Mouse (Mus musculus): ENCODE results near the gene Tmed4. TPM values are rescaled to one million over a fixed set of nuclear protein-coding genes. Genes with fewer than 3 reads are reported as not detected.

The Tmed4 gene
- total and polyA plus RNA-seq, 3 experiments, result 60.9 to 66.5 TPM; not detected in 1

DNA sequence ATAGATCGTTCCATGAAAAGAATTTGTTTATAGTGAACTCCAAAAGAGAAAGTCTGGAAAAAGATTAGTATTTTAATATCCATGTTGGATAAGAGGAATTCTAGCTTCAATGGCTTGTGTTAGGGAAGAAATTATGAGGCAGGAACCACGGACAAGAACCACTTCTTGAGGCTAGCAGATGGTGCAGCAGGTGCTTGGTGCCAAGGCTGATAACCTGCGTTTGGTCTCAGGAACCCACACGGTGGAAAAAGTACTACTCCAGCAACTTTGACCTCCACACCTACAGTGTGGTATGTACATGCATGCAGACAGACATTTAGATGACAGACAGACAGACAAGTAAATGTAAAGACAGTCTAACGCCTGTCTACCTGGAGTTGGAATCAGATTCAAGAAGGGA is 43.9 kb upstream of the Tmed4 start:
- Histone ChIP-seq H3K27ac (ENCODE audit: control insufficient read depth, low read depth, low read length) (no peak overlapping the region), H3K36me3 (ENCODE audit: control insufficient read depth in 1 of 2, insufficient read depth in 2 of 2, low read length in 2 of 2) (peaks cover 15 to 26% of the 10 kb centered on the region in 2 experiments), H3K9me3 (replicated peaks; ENCODE audit: insufficient read depth, low read length) (no peaks in the 10 kb centered on the region), H3K4me3 (ENCODE audit: control insufficient read depth in 1 of 2, insufficient read depth in 1 of 2, low read depth in 2 of 2, low read length in 2 of 2) (no peak overlapping the region), H3K27me3 (ENCODE audit: control insufficient read depth in 1 of 2, insufficient read depth in 2 of 2, low read length in 2 of 2) (no peaks in the 10 kb centered on the region), H3K4me1 (ENCODE audit: control insufficient read depth in 1 of 2, insufficient read depth in 2 of 2, low read length in 2 of 2) (peaks cover 0 to 3% of the 10 kb centered on the region in 2 experiments; a peak in 2 of 4 replicates), H3K9ac (ENCODE audit: control insufficient read depth, low read depth, low read length, poor library complexity, severe bottlenecking) (no peak overlapping the region), H3K79me2 (ENCODE audit: control insufficient read depth, insufficient read depth, low read length, poor library complexity) (no peaks in the 10 kb centered on the region)
- no peak for DNase-seq (ENCODE audit: low read depth, low spot score)
- TF ChIP-seq ZKSCAN1 (IDR thresholded peaks at IDR 0.05; ENCODE audit: low read depth, low read length) (no peak), HCFC1 (IDR thresholded peaks at IDR 0.05; ENCODE audit: low read depth, low read length) (no peak), MAFK (IDR thresholded peaks at IDR 0.05; ENCODE audit: borderline replicate concordance, low read depth, low read length) (no peak), TBP (IDR thresholded peaks at IDR 0.05; ENCODE audit: low read depth, low read length) (no peak), SIN3A (IDR thresholded peaks at IDR 0.05; ENCODE audit: low read length) (no peak), USF2 (IDR thresholded peaks at IDR 0.05; ENCODE audit: borderline replicate concordance in 1 of 2, insufficient read depth in 1 of 2, low read depth in 1 of 2, low read length in 2 of 2) (no peak), POLR2AphosphoS2 (IDR thresholded peaks at IDR 0.05; ENCODE audit: low read length) (no peak), MAX (IDR thresholded peaks at IDR 0.05; ENCODE audit: low read length) (no peak), MAZ (IDR thresholded peaks at IDR 0.05; ENCODE audit: low read depth, low read length) (no peak), E2F4 (IDR thresholded peaks at IDR 0.05; ENCODE audit: borderline replicate concordance, low read depth, low read length) (no peak), POLR2A (IDR thresholded peaks at IDR 0.05; ENCODE audit: control insufficient read depth in 1 of 2, insufficient read depth in 1 of 2, low read depth in 1 of 2, low read length in 2 of 2, poor library complexity in 1 of 2) (no peak), MYB (IDR thresholded peaks at IDR 0.05; ENCODE audit: low read depth, low read length) (no peak), RAD21 (IDR thresholded peaks at IDR 0.05; ENCODE audit: low read depth, low read length) (no peak), GATA1 (IDR thresholded peaks at IDR 0.05; ENCODE audit: low read depth, low read length) (no peak), NELFE (IDR thresholded peaks at IDR 0.05; ENCODE audit: low read depth, low read length) (no peak), TCF12 (IDR thresholded peaks at IDR 0.05; ENCODE audit: low read depth, low read length) (no peak), RCOR1 (IDR thresholded peaks at IDR 0.05; ENCODE audit: low read depth, low read length) (no peak), ETS1 (IDR thresholded peaks at IDR 0.05; ENCODE audit: low read depth, low read length) (no peak)

DNA sequence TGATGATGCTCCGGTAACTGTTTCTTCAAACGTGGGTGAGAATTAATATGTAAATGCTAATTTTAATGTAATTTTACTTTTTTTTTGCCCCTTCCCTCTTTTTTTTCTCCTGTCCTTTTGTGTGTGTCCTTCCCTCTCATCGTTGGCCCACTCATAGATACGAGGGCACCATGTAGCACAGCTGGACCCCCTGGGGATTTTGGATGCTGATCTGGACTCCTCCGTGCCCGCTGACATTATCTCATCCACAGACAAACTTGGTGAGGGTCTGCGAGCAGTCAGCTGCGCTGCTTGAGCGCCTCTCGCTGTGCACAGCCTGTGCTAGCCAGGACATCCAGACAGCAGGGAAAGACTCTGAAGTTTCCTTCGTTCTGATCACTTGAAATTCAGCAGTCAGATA is 42.2 kb upstream of the Tmed4 start:
- Histone ChIP-seq H3K79me2 (ENCODE audit: control insufficient read depth, insufficient read depth, low read length, poor library complexity) (peaks cover 1% of the 10 kb centered on the region; the same call in 1 of the 2 replicates), H3K4me1 (ENCODE audit: control insufficient read depth in 1 of 2, insufficient read depth in 2 of 2, low read length in 2 of 2) (peaks cover 0 to 3% of the 10 kb centered on the region in 2 experiments; a peak in 2 of 4 replicates), H3K36me3 (ENCODE audit: control insufficient read depth in 1 of 2, insufficient read depth in 2 of 2, low read length in 2 of 2) (peaks cover 15 to 31% of the 10 kb centered on the region in 2 experiments), H3K9me3 (replicated peaks; ENCODE audit: insufficient read depth, low read length) (no peaks in the 10 kb centered on the region), H3K4me3 (ENCODE audit: control insufficient read depth in 1 of 2, insufficient read depth in 1 of 2, low read depth in 2 of 2, low read length in 2 of 2) (no peak overlapping the region), H3K27me3 (ENCODE audit: control insufficient read depth in 1 of 2, insufficient read depth in 2 of 2, low read length in 2 of 2) (no peaks in the 10 kb centered on the region), H3K27ac (ENCODE audit: control insufficient read depth, low read depth, low read length) (no peak overlapping the region), H3K9ac (ENCODE audit: control insufficient read depth, low read depth, low read length, poor library complexity, severe bottlenecking) (no peak overlapping the region)
- no peak for DNase-seq (ENCODE audit: low read depth, low spot score)
- TF ChIP-seq KAT2A (conservative IDR thresholded peaks at IDR 0.05; ENCODE audit: low read depth, low read length), result no peak
- TF ChIP-seq EP300 (IDR thresholded peaks at IDR 0.05; ENCODE audit: low read depth in 1 of 2, low read length in 2 of 2), result no peak
- no peak for TF ChIP-seq NELFE (IDR thresholded peaks at IDR 0.05; ENCODE audit: low read depth, low read length)
- no peak for TF ChIP-seq ZMIZ1 (IDR thresholded peaks at IDR 0.05; ENCODE audit: low read depth, low read length)
- no peak for TF ChIP-seq CHD1 (IDR thresholded peaks at IDR 0.05; ENCODE audit: low read depth, low read length)
- no peak for TF ChIP-seq POLR2AphosphoS2 (IDR thresholded peaks at IDR 0.05; ENCODE audit: low read length)

All from MEL (cell line).